8 mouse cellular contexts compared by ENCODE assay signal in genomic region chr6:85915141-85915538, GRCm38 (mm10). TPM values are rescaled to one million over a fixed set of nuclear protein-coding genes. Genes with fewer than 3 reads are reported as not detected.
DNase-seq lines count a peak whose midpoint lies in the region; ATAC-seq lines count a peak whose summit lies in the region.

No protein-coding gene starts in this region.

- no peaks in the 10 kb centered on the region for H3K27me3 ChIP-seq in heart, embryonic 12.5 days (replicated peaks)
- H3K27me3 ChIP-seq in embryonic facial prominence, embryonic 11.5 days (ENCODE audit: control insufficient read depth, insufficient read depth, low read length), result no peaks in the 10 kb centered on the region
- H3K27me3 ChIP-seq in intestine, embryonic 15.5 days (replicated peaks), result no peaks in the 10 kb centered on the region
- no peaks in the 10 kb centered on the region for H3K27me3 ChIP-seq in midbrain, embryonic 16.5 days (ENCODE audit: control insufficient read depth, insufficient read depth, low read depth, low read length)

- no peak for ATAC-seq in heart, embryonic 12.5 days (ENCODE audit: insufficient number of reproducible peaks, low FRiP score)
- peak; percentile 26 for ATAC-seq in CD4-positive, CD25-positive, alpha-beta regulatory T cell, adult 4 months
- no peak; the same call in 1 of the 2 replicates for ATAC-seq in embryonic facial prominence, embryonic 11.5 days (replicated peaks; ENCODE audit: insufficient number of reproducible peaks, low FRiP score, low TSS enrichment, low read depth)
- ATAC-seq in intestine, embryonic 15.5 days, result peak; percentile 34
- ATAC-seq in midbrain, embryonic 16.5 days, result peak; percentile 33

- H3K9me3 ChIP-seq in heart, embryonic 12.5 days (replicated peaks), result no peaks in the 10 kb centered on the region
- no peaks in the 10 kb centered on the region for H3K9me3 ChIP-seq in embryonic facial prominence, embryonic 11.5 days (replicated peaks; ENCODE audit: control insufficient read depth, low read length)
- no peaks in the 10 kb centered on the region for H3K9me3 ChIP-seq in intestine, embryonic 15.5 days
- H3K9me3 ChIP-seq in midbrain, embryonic 16.5 days (replicated peaks; ENCODE audit: control insufficient read depth, low read length, poor library complexity, severe bottlenecking), result no peaks in the 10 kb centered on the region

- no peak for DNase-seq in heart, postnatal 25 days (ENCODE audit: low spot score)
- DNase-seq in embryonic facial prominence, embryonic 11.5 days (ENCODE audit: low spot score), result no peak
- no peak for DNase-seq in retina, embryonic 14.5 days (ENCODE audit: low spot score)
- no peak for DNase-seq in spleen, adult 12 weeks (ENCODE audit: low spot score)

- intact Hi-C loops in heart, postnatal 25 days (cut with DNase I), result loop anchor here (5.0 to 10.0 kb wide), 2 partner anchors 47 to 460 kb away; partner anchors contain the start of genes Cct7, Dusp11 and Pradc1

- peak overlapping the region; percentile 88 for H3K4me2 ChIP-seq in heart, embryonic 12.5 days
- peak overlapping the region; percentile 66 for H3K4me2 ChIP-seq in embryonic facial prominence, embryonic 11.5 days (ENCODE audit: low read depth, low read length)
- H3K4me2 ChIP-seq in intestine, embryonic 15.5 days (replicated peaks), result peak overlapping the region; percentile 67
- peak overlapping the region; percentile 86 for H3K4me2 ChIP-seq in midbrain, embryonic 16.5 days (ENCODE audit: low read length)

- H3K27ac ChIP-seq in heart, embryonic 12.5 days (ENCODE audit: poor library complexity, severe bottlenecking), result peak overlapping the region; percentile 85
- H3K27ac ChIP-seq in embryonic facial prominence, embryonic 11.5 days (replicated peaks; ENCODE audit: low read depth, low read length), result 0 out of 2 replicates have a peak overlapping the region, but pooled peaks have one; percentile 31
- peak overlapping the region; percentile 94 for H3K27ac ChIP-seq in intestine, embryonic 15.5 days
- peak overlapping the region; percentile 88 for H3K27ac ChIP-seq in midbrain, embryonic 16.5 days (ENCODE audit: low read length)

- H3K4me3 ChIP-seq in heart, embryonic 12.5 days, result peak overlapping the region; percentile 67
- peak overlapping the region; percentile 52 for H3K4me3 ChIP-seq in embryonic facial prominence, embryonic 11.5 days (ENCODE audit: low read depth, low read length)
- H3K4me3 ChIP-seq in intestine, embryonic 15.5 days (replicated peaks), result peak overlapping the region; percentile 58
- H3K4me3 ChIP-seq in midbrain, embryonic 16.5 days (ENCODE audit: low read depth, low read length), result peak overlapping the region; percentile 73

- H3K9ac ChIP-seq in heart, embryonic 12.5 days, result peak overlapping the region; percentile 81
- H3K9ac ChIP-seq in embryonic facial prominence, embryonic 11.5 days (replicated peaks; ENCODE audit: low read length), result peak overlapping the region; percentile 61
- peak overlapping the region; percentile 81 for H3K9ac ChIP-seq in intestine, embryonic 15.5 days
- peak overlapping the region; percentile 77 for H3K9ac ChIP-seq in midbrain, embryonic 16.5 days (ENCODE audit: low read depth, low read length)

- H3K4me1 ChIP-seq in heart, embryonic 12.5 days (replicated peaks), result peaks cover 10% of the 10 kb centered on the region
- no peaks in the 10 kb centered on the region for H3K4me1 ChIP-seq in embryonic facial prominence, embryonic 11.5 days (ENCODE audit: control insufficient read depth, insufficient read depth, low read length)
- H3K4me1 ChIP-seq in intestine, embryonic 15.5 days (replicated peaks), result peaks cover 6% of the 10 kb centered on the region; the same call in 1 of the 2 replicates
- peaks cover 14% of the 10 kb centered on the region for H3K4me1 ChIP-seq in midbrain, embryonic 16.5 days (ENCODE audit: control insufficient read depth, insufficient read depth, low read length)

- 3% methylated on average over 11 of the region's 11 CpGs for WGBS in heart, embryonic 12.5 days
- WGBS in embryonic facial prominence, embryonic 11.5 days, result 5% methylated on average over 11 of the region's 11 CpGs
- WGBS in intestine, embryonic 15.5 days, result 5% methylated on average over 11 of the region's 11 CpGs
- WGBS in midbrain, embryonic 16.5 days, result 5% methylated on average over 11 of the region's 11 CpGs

- H3K36me3 ChIP-seq in heart, embryonic 12.5 days, result no peaks in the 10 kb centered on the region
- H3K36me3 ChIP-seq in embryonic facial prominence, embryonic 11.5 days (replicated peaks; ENCODE audit: control insufficient read depth, insufficient read depth, low read depth, low read length), result no peaks in the 10 kb centered on the region
- no peaks in the 10 kb centered on the region for H3K36me3 ChIP-seq in intestine, embryonic 15.5 days
- H3K36me3 ChIP-seq in midbrain, embryonic 16.5 days (ENCODE audit: control insufficient read depth, insufficient read depth, low read length), result no peaks in the 10 kb centered on the region

RNA-seq across cellular contexts. Expression of gene Nat8f1, which starts 0.3 kb away (rescaled TPM):
- 3.7 and 4.7 TPM in 2 replicates for polyA plus RNA-seq in heart, embryonic 12.5 days (2016; fragmentation: Nextera tagmentation; extraction: Ambion mirVana)
- total RNA-seq in heart, postnatal 25 days (2021), result 1 to 10 TPM; 2.0 to 3.9 TPM
- 10 to 100 TPM; 10.4 to 15.9 TPM for polyA plus RNA-seq in CD4-positive, CD25-positive, alpha-beta regulatory T cell, adult 4 months (2017; shearing (Covaris generic))
- polyA plus RNA-seq in embryonic facial prominence, embryonic 11.5 days (2014; fragmentation: Nextera tagmentation; extraction: Ambion mirVana), result 4.1 and 6.1 TPM in 2 replicates
- 8.6 and 9.0 TPM in 2 replicates for polyA plus RNA-seq in intestine, embryonic 15.5 days (2015; fragmentation: Nextera tagmentation; extraction: Ambion mirVana)
- 19.9 and 23.1 TPM in 2 replicates for polyA plus RNA-seq in midbrain, embryonic 16.5 days (2015; fragmentation: Nextera tagmentation; extraction: Ambion mirVana)

RNA-seq across cellular contexts. Expression of gene Tprkb, which starts 3.5 kb away (rescaled TPM):
- polyA plus RNA-seq in heart, embryonic 12.5 days (2016; fragmentation: Nextera tagmentation; extraction: Ambion mirVana), result 24.3 and 24.6 TPM in 2 replicates
- 10 to 100 TPM; 11.8 to 13.1 TPM for total RNA-seq in heart, postnatal 25 days (2021)
- polyA plus RNA-seq in CD4-positive, CD25-positive, alpha-beta regulatory T cell, adult 4 months (2017; shearing (Covaris generic)), result 10 to 100 TPM; 34.7 to 44.8 TPM
- 29.7 and 39.7 TPM in 2 replicates for polyA plus RNA-seq in embryonic facial prominence, embryonic 11.5 days (2014; fragmentation: Nextera tagmentation; extraction: Ambion mirVana)
- polyA plus RNA-seq in intestine, embryonic 15.5 days (2015; fragmentation: Nextera tagmentation; extraction: Ambion mirVana), result 39.3 and 41.8 TPM in 2 replicates
- polyA plus RNA-seq in midbrain, embryonic 16.5 days (2015; fragmentation: Nextera tagmentation; extraction: Ambion mirVana), result 53.7 and 60.1 TPM in 2 replicates

RNA-seq across cellular contexts. Expression of gene Nat8f4, which starts 10.5 kb away (rescaled TPM):
- 2.4 TPM in 2 replicates for polyA plus RNA-seq in heart, embryonic 12.5 days (2016; fragmentation: Nextera tagmentation; extraction: Ambion mirVana)
- under 1 TPM; 0.73 to 0.91 TPM for total RNA-seq in heart, postnatal 25 days (2021)
- polyA plus RNA-seq in CD4-positive, CD25-positive, alpha-beta regulatory T cell, adult 4 months (2017; shearing (Covaris generic)), result 1 to 10 TPM; 4.7 to 8.7 TPM
- polyA plus RNA-seq in embryonic facial prominence, embryonic 11.5 days (2014; fragmentation: Nextera tagmentation; extraction: Ambion mirVana), result 4.0 and 4.1 TPM in 2 replicates
- polyA plus RNA-seq in intestine, embryonic 15.5 days (2015; fragmentation: Nextera tagmentation; extraction: Ambion mirVana), result 4.5 and 5.0 TPM in 2 replicates
- 7.0 TPM in 2 replicates for polyA plus RNA-seq in midbrain, embryonic 16.5 days (2015; fragmentation: Nextera tagmentation; extraction: Ambion mirVana)

RNA-seq across cellular contexts. Expression of gene Nat8f2, which starts 46.2 kb away (rescaled TPM):
- polyA plus RNA-seq in heart, embryonic 12.5 days (2016; fragmentation: Nextera tagmentation; extraction: Ambion mirVana), result not detected in 2 replicates
- total RNA-seq in heart, postnatal 25 days (2021), result not detected
- polyA plus RNA-seq in CD4-positive, CD25-positive, alpha-beta regulatory T cell, adult 4 months (2017; shearing (Covaris generic)), result not detected
- not detected in 2 replicates for polyA plus RNA-seq in embryonic facial prominence, embryonic 11.5 days (2014; fragmentation: Nextera tagmentation; extraction: Ambion mirVana)
- polyA plus RNA-seq in intestine, embryonic 15.5 days (2015; fragmentation: Nextera tagmentation; extraction: Ambion mirVana), result 0.08 TPM in 1 of 2 replicates, not detected in the other
- 0.05 TPM in 1 of 2 replicates, not detected in the other for polyA plus RNA-seq in midbrain, embryonic 16.5 days (2015; fragmentation: Nextera tagmentation; extraction: Ambion mirVana)

RNA-seq across cellular contexts. Expression of gene Dusp11, which starts 46.3 kb away (rescaled TPM):
- 51.4 and 51.8 TPM in 2 replicates for polyA plus RNA-seq in heart, embryonic 12.5 days (2016; fragmentation: Nextera tagmentation; extraction: Ambion mirVana)
- total RNA-seq in heart, postnatal 25 days (2021), result 10 to 100 TPM; 43.6 to 51.7 TPM
- polyA plus RNA-seq in CD4-positive, CD25-positive, alpha-beta regulatory T cell, adult 4 months (2017; shearing (Covaris generic)), result 100 to 1,000 TPM; 168 to 211 TPM
- 43.7 and 45.3 TPM in 2 replicates for polyA plus RNA-seq in embryonic facial prominence, embryonic 11.5 days (2014; fragmentation: Nextera tagmentation; extraction: Ambion mirVana)
- polyA plus RNA-seq in intestine, embryonic 15.5 days (2015; fragmentation: Nextera tagmentation; extraction: Ambion mirVana), result 43.4 and 43.5 TPM in 2 replicates
- polyA plus RNA-seq in midbrain, embryonic 16.5 days (2015; fragmentation: Nextera tagmentation; extraction: Ambion mirVana), result 51.0 and 60.8 TPM in 2 replicates

Comparison
In these comparisons a context has a peak if more than half of its experiments do, and no peak if none do; other contexts are left out.
1. ATAC-seq: peak in CD4-positive, CD25-positive, alpha-beta regulatory T cell, adult 4 months (single experiment), intestine, embryonic 15.5 days (single experiment) and midbrain, embryonic 16.5 days (single experiment); none in heart, embryonic 12.5 days (single experiment) and embryonic facial prominence, embryonic 11.5 days (single experiment).
2. H3K27ac ChIP-seq: peak in every context shown above with its lines; median percentile 94 in intestine, embryonic 15.5 days; 88 in midbrain, embryonic 16.5 days; 85 in heart, embryonic 12.5 days; 31 in embryonic facial prominence, embryonic 11.5 days.
3. Peak in every context shown above with its lines, with median percentiles within 50 percentile points of each other: H3K4me2 ChIP-seq, H3K4me3 ChIP-seq and H3K9ac ChIP-seq.